Mouse (Mus musculus) liver, embryonic 13.5 days (tissue): ENCODE data around the gene Necab3. TPM values are rescaled to one million over a fixed set of nuclear protein-coding genes. Genes with fewer than 3 reads are reported as not detected.

ENCODE experiments used
- ATAC-seq: fragments of 200-750 bp; cut with Nextera tagmentation; 2 replicates; pipeline ENCODE4 v1.8.0; 2017; ENCODE audit warnings: low read depth, mild to moderate bottlenecking, moderate number of reproducible peaks, moderate library complexity
- DNase-seq: peaks from one replicate; pipeline ENCODE4 v3.0.0; 2022
- H3K27ac ChIP-seq: fragments of 300-500 bp; sonication (generic); 2 replicates; pipeline ENCODE4 v1.5.1; 2015; ENCODE audit warnings: moderate library complexity, mild to moderate bottlenecking, inconsistent platforms
- H3K27me3 ChIP-seq: fragments of 300-500 bp; sonication (generic); 2 replicates; pipeline ENCODE4 v1.6.1; 2015; ENCODE audit warnings: mild to moderate bottlenecking, inconsistent platforms
- H3K36me3 ChIP-seq: fragments of 300-500 bp; sonication (generic); 2 replicates; pipeline ENCODE4 v1.6.1; 2015; ENCODE audit warnings: mild to moderate bottlenecking, inconsistent platforms
- H3K4me1 ChIP-seq: fragments of 300-500 bp; sonication (generic); replicated peaks from 2 replicates; pipeline ENCODE4 v1.6.1; 2015; ENCODE audit warnings: inconsistent platforms
- H3K4me2 ChIP-seq: fragments of 300-500 bp; sonication (generic); 2 replicates; pipeline ENCODE4 v1.6.1; 2015; ENCODE audit warnings: inconsistent platforms, mild to moderate bottlenecking, moderate library complexity
- H3K4me3 ChIP-seq: fragments of 300-500 bp; sonication (generic); replicated peaks from 2 replicates; pipeline ENCODE4 v1.5.1; 2015; ENCODE audit warnings: mild to moderate bottlenecking, inconsistent platforms
- H3K9ac ChIP-seq: fragments of 300-500 bp; sonication (generic); 2 replicates; pipeline ENCODE4 v1.6.1; 2015; ENCODE audit warnings: mild to moderate bottlenecking, inconsistent platforms
- H3K9me3 ChIP-seq: fragments of 300-500 bp; sonication (generic); replicated peaks from 2 replicates; pipeline ENCODE4 v1.6.1; 2016; ENCODE audit warnings: inconsistent platforms
- WGBS: fragments of 180-500 bp; shearing (Covaris S2); methylation state at CpG from one replicate; pipeline ENCODE4 v1.1.7; 2015; ENCODE audit not compliant: insufficient replicate concordance; 5-methylcytosine and 5-hydroxymethylcytosine counted together
- polyA plus RNA-seq: library from polyadenylated mRNA; unstranded; fragments of >200 nt; fragmentation: Nextera tagmentation; extraction: Ambion mirVana; gene quantifications from 2 replicates; pipeline ENCODE4 v1.2.1, GENCODE M21; 2015

Gene Necab3
- polyA plus RNA-seq, 1 experiment from 2014 or later = 0.88 TPM

DNA sequence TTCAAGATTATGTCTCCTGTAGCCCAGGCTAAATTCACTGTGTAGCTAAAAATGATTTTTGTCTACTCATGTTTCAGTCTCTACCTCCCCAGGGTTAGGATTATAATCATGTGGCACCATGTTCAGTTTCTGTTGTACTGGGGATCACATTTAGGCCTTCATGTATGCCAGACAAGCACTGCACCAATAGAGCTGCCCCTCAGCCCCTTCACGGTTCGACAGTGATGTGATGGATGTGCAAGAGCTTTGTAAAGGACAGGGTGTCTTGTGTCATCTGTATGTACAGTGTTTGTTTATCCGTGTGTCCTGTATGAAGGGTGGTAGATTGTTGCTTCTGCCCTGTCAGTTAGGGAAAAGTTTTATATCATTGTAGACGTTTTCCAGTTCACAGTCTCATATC lies 50.2 kb downstream of the Necab3 start:
- Histone ChIP-seq H3K4me3 (no peak overlapping the region), H3K4me1 (peaks cover 12% of the 10 kb centered on the region), H3K27me3 (no peaks in the 10 kb centered on the region), H3K36me3 (peaks cover 33% of the 10 kb centered on the region), H3K9ac (no peak overlapping the region), H3K27ac (0 out of 2 replicates have a peak overlapping the region, but pooled peaks have one; percentile 0), H3K4me2 (no peak overlapping the region), H3K9me3 (no peaks in the 10 kb centered on the region)
- 84% methylated on average over 4 of the region's 4 CpGs for WGBS
- ATAC-seq = no peak
- DNase-seq = no peak

GRCm38 (mm10) chr2:154507566-154508283 lies 51.0 kb downstream of the Necab3 start:
- no peaks in the 10 kb centered on the region for H3K9me3 ChIP-seq
- no peak overlapping the region for H3K4me2 ChIP-seq
- H3K4me3 ChIP-seq = no peak overlapping the region
- H3K27me3 ChIP-seq = no peaks in the 10 kb centered on the region
- 0 out of 2 replicates have a peak overlapping the region, but pooled peaks have one; percentile 0 for H3K27ac ChIP-seq
- H3K9ac ChIP-seq = peak overlapping the region; percentile 19; the same call in 1 of the 2 replicates
- ATAC-seq (peak; percentile 74), DNase-seq (peak; percentile 9)
- peaks cover 35% of the 10 kb centered on the region for H3K36me3 ChIP-seq
- H3K4me1 ChIP-seq = peaks cover 12% of the 10 kb centered on the region
- WGBS = 56% methylated on average over 9 of the region's 9 CpGs

DNA sequence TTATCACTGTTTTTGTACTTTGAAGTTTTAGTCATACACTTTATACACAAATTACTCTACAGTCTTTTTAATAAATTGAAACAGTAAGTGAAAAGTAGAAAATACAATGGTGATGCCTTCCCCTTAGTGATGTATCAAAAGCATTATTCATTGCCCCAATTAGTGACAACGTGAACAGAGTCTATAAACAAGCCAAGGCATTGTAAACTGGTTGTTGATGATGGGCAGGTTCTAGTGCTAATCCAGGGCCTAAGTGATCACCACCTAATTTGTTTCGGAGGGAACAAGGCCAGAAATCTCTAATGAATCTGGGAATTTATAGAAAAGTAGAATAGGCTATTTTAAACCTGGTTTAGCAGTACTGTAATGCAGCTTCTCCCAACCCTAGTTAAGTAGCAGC lies 51.6 kb downstream of the Necab3 start:
- Histone ChIP-seq H3K27me3 (no peaks in the 10 kb centered on the region), H3K27ac (no peak overlapping the region), H3K9ac (no peak overlapping the region), H3K36me3 (peaks cover 36% of the 10 kb centered on the region), H3K4me1 (peaks cover 12% of the 10 kb centered on the region), H3K9me3 (no peaks in the 10 kb centered on the region), H3K4me3 (no peak overlapping the region), H3K4me2 (no peak overlapping the region)
- WGBS = 78% methylated on average over 2 of the region's 2 CpGs
- no peak for ATAC-seq
- no peak for DNase-seq

DNA sequence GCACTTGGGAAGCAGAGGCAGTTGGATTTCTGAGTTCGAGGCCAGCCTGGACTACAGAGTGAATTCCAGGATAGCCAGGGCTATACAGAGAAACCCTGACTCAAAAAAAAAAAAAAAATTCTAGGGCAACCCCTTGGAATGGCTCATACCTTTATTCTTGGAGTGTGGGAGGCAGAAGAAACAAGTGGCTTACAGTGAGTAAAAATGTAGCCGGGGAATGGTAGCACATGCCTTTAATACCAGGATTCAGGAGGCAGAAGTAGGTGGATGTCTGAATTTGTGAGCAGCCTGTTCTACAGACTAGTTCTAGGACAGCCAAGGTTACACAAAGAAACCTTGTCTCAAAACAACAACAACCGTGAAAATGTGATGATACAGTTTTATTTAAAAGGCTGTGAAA lies 57.9 kb downstream of the Necab3 start:
- Histone ChIP-seq H3K4me1 (peaks cover 15% of the 10 kb centered on the region), H3K9me3 (no peaks in the 10 kb centered on the region), H3K27ac (no peak overlapping the region), H3K36me3 (peaks cover 15% of the 10 kb centered on the region; the same call in 1 of the 2 replicates), H3K4me2 (no peak overlapping the region), H3K27me3 (no peaks in the 10 kb centered on the region), H3K9ac (no peak overlapping the region), H3K4me3 (no peak overlapping the region)
- ATAC-seq (no peak), DNase-seq (no peak)
- 87% methylated on average over 3 of the region's 3 CpGs for WGBS

GRCm38 (mm10) chr2:154499717-154500247 lies 58.9 kb downstream of the Necab3 start:
- DNase-seq (no peak), ATAC-seq (peak; percentile 64; the same call in 1 of the 2 replicates)
- H3K36me3 ChIP-seq = peaks cover 13% of the 10 kb centered on the region; the same call in 1 of the 2 replicates
- no peaks in the 10 kb centered on the region for H3K27me3 ChIP-seq
- H3K9ac ChIP-seq = no peak overlapping the region
- H3K27ac ChIP-seq = peak overlapping the region; percentile 9; the same call in 1 of the 2 replicates
- no peak overlapping the region for H3K4me3 ChIP-seq
- H3K4me2 ChIP-seq = no peak overlapping the region
- H3K4me1 ChIP-seq = peaks cover 15% of the 10 kb centered on the region
- no peaks in the 10 kb centered on the region for H3K9me3 ChIP-seq
- WGBS = 43% methylated on average over 2 of the region's 2 CpGs

DNA sequence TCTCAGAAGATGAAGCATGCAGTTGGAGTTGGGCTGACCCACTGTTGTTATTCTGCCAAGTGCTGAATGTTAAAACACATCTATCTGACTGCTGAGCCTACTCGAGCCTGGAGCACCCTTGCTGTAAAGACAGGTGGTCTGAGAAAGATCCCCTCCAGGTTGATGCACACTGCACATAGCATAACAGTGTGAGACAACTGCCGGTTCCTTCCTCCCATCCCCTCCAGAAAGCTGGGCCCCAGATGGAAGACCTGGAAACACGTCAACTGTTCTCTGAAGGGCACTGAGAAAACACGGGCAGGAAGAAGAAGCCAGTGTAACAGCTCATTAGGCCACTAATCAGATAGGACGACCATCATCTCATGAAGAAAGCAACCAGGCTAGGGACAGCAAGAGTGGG lies 60.1 kb downstream of the Necab3 start:
- WGBS = 49% methylated on average over 5 of the region's 5 CpGs
- Histone ChIP-seq H3K4me1 (peaks cover 15% of the 10 kb centered on the region), H3K27me3 (no peaks in the 10 kb centered on the region), H3K4me3 (no peak overlapping the region), H3K9me3 (no peaks in the 10 kb centered on the region), H3K36me3 (peaks cover 7% of the 10 kb centered on the region; the same call in 1 of the 2 replicates), H3K9ac (no peak overlapping the region), H3K4me2 (no peak overlapping the region), H3K27ac (no peak overlapping the region)
- no peak for ATAC-seq
- DNase-seq = no peak

GRCm38 (mm10) chr2:154495021-154495420 lies 63.7 kb downstream of the Necab3 start:
- Histone ChIP-seq H3K4me1 (peaks cover 15% of the 10 kb centered on the region), H3K9me3 (no peaks in the 10 kb centered on the region), H3K4me2 (no peak overlapping the region), H3K9ac (no peak overlapping the region), H3K27me3 (no peaks in the 10 kb centered on the region), H3K36me3 (no peaks in the 10 kb centered on the region), H3K4me3 (no peak overlapping the region), H3K27ac (no peak overlapping the region)
- 77% methylated on average over 4 of the region's 4 CpGs for WGBS
- ATAC-seq = no peak
- DNase-seq = no peak

Other genes starting within 250 kb of the Necab3 start
- gene Cdk5rap1, start 185.9 kb downstream of the Necab3 start, polyA plus RNA-seq = 18.0 and 18.9 TPM in 2 replicates
- gene Snta1, start 150.8 kb downstream of the Necab3 start, polyA plus RNA-seq = 1.7 and 2.0 TPM in 2 replicates
- 8.4 and 9.6 TPM in 2 replicates for gene Cbfa2t2, start 122.4 kb downstream of the Necab3 start, polyA plus RNA-seq
- gene 1700003F12Rik, start 11.8 kb downstream of the Necab3 start, polyA plus RNA-seq = 1.3 and 1.5 TPM in 2 replicates
- gene Actl10, start 7.1 kb downstream of the Necab3 start, polyA plus RNA-seq = not detected in 2 replicates
- 16.6 and 17.7 TPM in 2 replicates for gene E2f1, start 11.0 kb upstream of the Necab3 start, polyA plus RNA-seq
- 26.8 and 28.9 TPM in 2 replicates for gene Pxmp4, start 44.8 kb upstream of the Necab3 start, polyA plus RNA-seq
- gene Zfp341, start 54.4 kb upstream of the Necab3 start, polyA plus RNA-seq = 1.9 and 2.1 TPM in 2 replicates
- not detected in 2 replicates for gene 4930519P11Rik, start 54.5 kb upstream of the Necab3 start, polyA plus RNA-seq
- gene Chmp4b, start 92.8 kb upstream of the Necab3 start, polyA plus RNA-seq = 15.0 and 17.5 TPM in 2 replicates
- not detected in 2 replicates for gene Gm14214, start 211.1 kb upstream of the Necab3 start, polyA plus RNA-seq
- gene Raly, start 232.2 kb upstream of the Necab3 start, polyA plus RNA-seq = 26.8 and 29.5 TPM in 2 replicates
- gene a, start 232.5 kb upstream of the Necab3 start, polyA plus RNA-seq = 0.22 TPM in 1 of 2 replicates, not detected in the other